Mouse (Mus musculus): ENCODE measurements around the gene Cybb.
"Not testable (repeated sequence)": the region's sequence is repeated elsewhere in the genome, so short reads cannot be mapped to it uniquely, and the experiment has no call there.

Gene Cybb

GRCm38 (mm10) chrX:9487671-9488070 lies at the start of gene Cybb:
TSS of gene Cybb (minus strand) at chrX:9487771.
- DNase-seq: no peak

GRCm38 (mm10) chrX:9536881-9537280 lies 49.3 kb upstream of the Cybb start:
- DNase-seq: no peak

GRCm38 (mm10) chrX:9519969-9520368 lies 32.4 kb upstream of the Cybb start:
- DNase-seq: not testable (repeated sequence)

- DNase-seq: not testable (repeated sequence)
Observed at GRCm38 (mm10) chrX:9517531-9517930, 30.0 kb upstream of the Cybb start.

- DNase-seq: not testable (repeated sequence)
Observed at GRCm38 (mm10) chrX:9475036-9475435, 12.5 kb downstream of the Cybb start.

GRCm38 (mm10) chrX:9474440-9474839 lies 13.1 kb downstream of the Cybb start:
- DNase-seq: no peak

- DNase-seq: no peak
Observed at GRCm38 (mm10) chrX:9473768-9474167, 13.8 kb downstream of the Cybb start.

- DNase-seq: peak in 1 of 2 experiments; percentile 14
Observed at GRCm38 (mm10) chrX:9470811-9471388, 16.7 kb downstream of the Cybb start.

GRCm38 (mm10) chrX:9469100-9469499 lies 18.5 kb downstream of the Cybb start:
- no peak for DNase-seq

GRCm38 (mm10) chrX:9467020-9467419 lies 20.6 kb downstream of the Cybb start:
- no peak for DNase-seq

GRCm38 (mm10) chrX:9465890-9466289 lies 21.7 kb downstream of the Cybb start:
- no peak for DNase-seq

- DNase-seq: no peak
Observed at GRCm38 (mm10) chrX:9462671-9463070, 24.9 kb downstream of the Cybb start.

GRCm38 (mm10) chrX:9461399-9461798 lies 26.2 kb downstream of the Cybb start:
- DNase-seq: no peak

GRCm38 (mm10) chrX:9460387-9460930 lies 27.1 kb downstream of the Cybb start:
- DNase-seq: no peak

GRCm38 (mm10) chrX:9452375-9452774 lies 35.2 kb downstream of the Cybb start:
- no peak for DNase-seq

GRCm38 (mm10) chrX:9447284-9447683 lies 40.3 kb downstream of the Cybb start:
- DNase-seq: no peak

GRCm38 (mm10) chrX:9441102-9441501 lies 46.5 kb downstream of the Cybb start:
- DNase-seq: no peak

GRCm38 (mm10) chrX:9440556-9440955 lies 47.0 kb downstream of the Cybb start:
- DNase-seq: no peak

- DNase-seq: no peak
Observed at GRCm38 (mm10) chrX:9439257-9439656, 48.3 kb downstream of the Cybb start.

- DNase-seq: no peak
Observed at GRCm38 (mm10) chrX:9413889-9414288, 73.7 kb downstream of the Cybb start.
